Mouse (Mus musculus) gonadal fat pad, adult 2 months (tissue): Measurements from ENCODE around the gene 1700020N01Rik. TPM values are rescaled to one million over a fixed set of nuclear protein-coding genes. Genes with fewer than 3 reads are reported as not detected.

ENCODE experiments used
- DNase-seq: peaks from one replicate; pipeline ENCODE4 v3.0.0-alpha.2; 2012; ENCODE audit warnings: low read depth
- polyA plus RNA-seq: library from polyadenylated mRNA; depleted of rRNA; stranded (reverse); fragments of >200 nt; gene quantifications from 2 replicates; pipeline ENCODE4 v1.2.3, GENCODE M21; 2012

1700020N01Rik gene
- polyA plus RNA-seq, 1 experiment, result not detected

- DNase-seq, result no peak
Observed at GRCm38 (mm10) chr10:21604476-21604875, 11.5 kb downstream of the 1700020N01Rik start.

- DNase-seq, result peak; percentile 41
Observed at GRCm38 (mm10) chr10:21605011-21605571, 12.1 kb downstream of the 1700020N01Rik start.

- no peak for DNase-seq
Observed at GRCm38 (mm10) chr10:21605601-21606000, 12.7 kb downstream of the 1700020N01Rik start.

- DNase-seq, result no peak
Observed at GRCm38 (mm10) chr10:21606931-21607330, 14.0 kb downstream of the 1700020N01Rik start.

- DNase-seq, result peak; percentile 70
Observed at GRCm38 (mm10) chr10:21609583-21609982, 16.6 kb downstream of the 1700020N01Rik start.

GRCm38 (mm10) chr10:21613021-21613860 is 20.3 kb downstream of the 1700020N01Rik start:
- no peak for DNase-seq

- DNase-seq, result peak; percentile 54
Observed at GRCm38 (mm10) chr10:21614520-21614919, 21.6 kb downstream of the 1700020N01Rik start.

GRCm38 (mm10) chr10:21618745-21619508 is 26.0 kb downstream of the 1700020N01Rik start:
- no peak for DNase-seq

- no peak for DNase-seq
Observed at GRCm38 (mm10) chr10:21622065-21622464, 29.1 kb downstream of the 1700020N01Rik start.

- DNase-seq, result no peak
Observed at GRCm38 (mm10) chr10:21628555-21628954, 35.6 kb downstream of the 1700020N01Rik start.

GRCm38 (mm10) chr10:21629031-21629740 is 36.2 kb downstream of the 1700020N01Rik start:
- DNase-seq, result no peak

GRCm38 (mm10) chr10:21631481-21631880 is 38.5 kb downstream of the 1700020N01Rik start:
- DNase-seq, result no peak

GRCm38 (mm10) chr10:21632687-21633086 is 39.7 kb downstream of the 1700020N01Rik start:
- DNase-seq, result no peak

- DNase-seq, result no peak
Observed at GRCm38 (mm10) chr10:21635988-21636710, 43.2 kb downstream of the 1700020N01Rik start.

GRCm38 (mm10) chr10:21636711-21637081 is 43.8 kb downstream of the 1700020N01Rik start:
- no peak for DNase-seq

GRCm38 (mm10) chr10:21651388-21651787 is 58.4 kb downstream of the 1700020N01Rik start:
- DNase-seq, result no peak

GRCm38 (mm10) chr10:21652426-21653345 is 59.7 kb downstream of the 1700020N01Rik start:
- DNase-seq, result no peak

- no peak for DNase-seq
Observed at GRCm38 (mm10) chr10:21653469-21653868, 60.5 kb downstream of the 1700020N01Rik start.

- no peak for DNase-seq
Observed at GRCm38 (mm10) chr10:21659576-21660246, 66.8 kb downstream of the 1700020N01Rik start.
